Mouse (Mus musculus) spleen, embryonic (tissue): Measurements from ENCODE around the gene Rec8.

ENCODE experiments used
- CTCF ChIA-PET: fragments of 350-600 bp; sonication (Branson Sonifier 250); formaldehyde crosslinking; loops from one replicate; lab custom pipeline; 2022; lab: Charles Lee

The Rec8 gene

GRCm38 (mm10) chr14:55635523-55636007, 17.7 kb downstream of the Rec8 start, which contains the start of gene Ipo4:
Ipo4 (minus strand) TSS chr14:55635957.
- CTCF ChIA-PET = interaction anchor here (0.6 kb wide), 1 partner anchor 1402 kb away, joined by 3 read pairs; no protein-coding TSS in a partner anchor

- CTCF ChIA-PET = no interaction called here
These were observed 20.0 kb downstream of the Rec8 start, which contains the start of gene Gm49378 for GRCm38 (mm10) chr14:55637795-55638194. Gm49378 (minus strand) TSS chr14:55637895.

GRCm38 (mm10) chr14:55640816-55641215, 23.0 kb downstream of the Rec8 start:
- CTCF ChIA-PET = no interaction called here

GRCm38 (mm10) chr14:55641291-55641690, 23.5 kb downstream of the Rec8 start:
- CTCF ChIA-PET = no interaction called here

GRCm38 (mm10) chr14:55642679-55643059, 24.8 kb downstream of the Rec8 start:
- CTCF ChIA-PET = interaction anchor here (0.9 kb wide), 1 partner anchor 16 kb away, joined by 3 read pairs; no protein-coding TSS in a partner anchor

- CTCF ChIA-PET = interaction anchor here (0.7 to 0.9 kb wide), 2 partner anchors 15 to 17 kb away, joined by 3 read pairs; partner anchors contain the start of gene Mdp1
These were observed 25.4 kb downstream of the Rec8 start, which contains the start of gene Tm9sf1 for GRCm38 (mm10) chr14:55643060-55643907. Tm9sf1 (minus strand) TSS chr14:55643806.

- CTCF ChIA-PET = interaction anchor here (0.6 to 1.1 kb wide), 3 partner anchors 26 to 1406 kb away, joined by 4 to 6 read pairs (median 5); no protein-coding TSS in a partner anchor
These were observed 26.5 kb downstream of the Rec8 start for GRCm38 (mm10) chr14:55644261-55644888.

- CTCF ChIA-PET = no interaction called here
These were observed 32.0 kb downstream of the Rec8 start, which contains the start of gene Tssk4 for GRCm38 (mm10) chr14:55649884-55650283. Tssk4 (plus strand) TSS chr14:55650184.

- CTCF ChIA-PET = no interaction called here
These were observed 33.7 kb downstream of the Rec8 start for GRCm38 (mm10) chr14:55651528-55651927.

- CTCF ChIA-PET = no interaction called here
These were observed 39.1 kb downstream of the Rec8 start for GRCm38 (mm10) chr14:55656935-55657334.

GRCm38 (mm10) chr14:55658011-55658410, 40.2 kb downstream of the Rec8 start:
- CTCF ChIA-PET = interaction anchor here (0.6 kb wide), 1 partner anchor 15 kb away, joined by 3 read pairs; no protein-coding TSS in a partner anchor

- CTCF ChIA-PET = interaction anchor here (0.9 to 1.0 kb wide), 3 partner anchors 12 to 54 kb away, joined by 3 read pairs; partner anchors contain the start of genes Gmpr2, Nedd8 and Tm9sf1
These were observed 42.2 kb downstream of the Rec8 start, which contains the start of gene Mdp1 for GRCm38 (mm10) chr14:55659960-55660573. Mdp1 (minus strand) TSS chr14:55660508.

GRCm38 (mm10) chr14:55660636-55661035, 42.8 kb downstream of the Rec8 start:
- CTCF ChIA-PET = interaction anchor here (0.9 to 1.0 kb wide), 3 partner anchors 12 to 54 kb away, joined by 3 read pairs; partner anchors contain the start of genes Gmpr2, Nedd8 and Tm9sf1

GRCm38 (mm10) chr14:55671486-55671832, 53.6 kb downstream of the Rec8 start:
- CTCF ChIA-PET = no interaction called here

- CTCF ChIA-PET = interaction anchor here (0.8 to 1.0 kb wide), 2 partner anchors 12 to 82 kb away, joined by 3 read pairs; partner anchors contain the start of gene Mdp1
These were observed 54.2 kb downstream of the Rec8 start, which contains the start of the genes Gmpr2 and Nedd8 for GRCm38 (mm10) chr14:55671833-55672740. Gmpr2 (plus strand) TSS chr14:55671941. Nedd8 (minus strand) TSS chr14:55672124.

- CTCF ChIA-PET = interaction anchor here (0.8 to 1.1 kb wide), 3 partner anchors 13 to 83 kb away, joined by 3 read pairs; partner anchors contain the start of gene Mdp1
These were observed 54.9 kb downstream of the Rec8 start for GRCm38 (mm10) chr14:55672741-55673060.
